Mouse (Mus musculus) liver, embryonic 14.5 days (tissue): ENCODE results near the gene Proser3.

Source experiments
- CTCF ChIP-seq: IDR thresholded peaks from 2 replicates; pipeline ENCODE4 v1.5.1; 2016; ENCODE audit warnings: antibody characterized with exemption, low read depth, control low read depth
- EP300 ChIP-seq: IDR thresholded peaks from 2 replicates; pipeline ENCODE4 v1.6.1; 2016; ENCODE audit warnings: antibody characterized with exemption, low read depth

- TF ChIP-seq CTCF = 0 out of 2 replicates have a peak, but pooled peaks have one; percentile 6
- no peak for TF ChIP-seq EP300
These were observed 20.3 kb upstream of the Proser3 start for GRCm38 (mm10) chr7:30572389-30572788.
